Comparison of ENCODE assay signal across 25 mouse cellular contexts in genomic region chr2:6536372-6536771, GRCm38 (mm10).
A peak's percentile ranks its signal among the peaks of the same experiment; 100 is the strongest.
DNase-seq lines count a peak whose midpoint lies in the region; ATAC-seq and TF ChIP-seq lines count a peak whose summit lies in the region.
"Had no signal": no experiment of that assay in that cellular context is flagged by ENCODE, and none has a peak within 500 bp of the region (broad histone marks: within the 10 kb centered on the region; RNA-seq: fewer than 3 reads in every experiment).

No protein-coding gene starts in this region.

- no peak for TF ChIP-seq CTCF in liver, postnatal 0 days (IDR thresholded peaks at IDR 0.05; ENCODE audit: low read depth)
- no peak for TF ChIP-seq CTCF in MEL (IDR thresholded peaks at IDR 0.05 in 2 of 3, conservative IDR thresholded peaks at IDR 0.05 in 1 of 3; ENCODE audit: control insufficient read depth in 1 of 3, insufficient read depth in 1 of 3, low read depth in 2 of 3, low read length in 3 of 3, poor library complexity in 1 of 3, severe bottlenecking in 1 of 3)
- no peak for TF ChIP-seq CTCF in lung, adult 2 months (IDR thresholded peaks at IDR 0.05; ENCODE audit: insufficient read depth, low read length)

- DNase-seq in liver, embryonic 11.5 days (ENCODE audit: low spot score) = peak; percentile 20
- DNase-seq in liver, postnatal 0 days = no peak
- peak; percentile 11 for DNase-seq in MEL (ENCODE audit: low read depth, low spot score)
- no peak for DNase-seq in lung, adult 2 months
- DNase-seq: adrenal gland, postnatal 10 days; adrenal gland, postnatal 36 days; cerebellum, adult 18-20 months; cerebellum, adult 9-10 months; cerebellum, postnatal 14 days; gastrocnemius, postnatal 10 days; gastrocnemius, postnatal 36 days; heart, adult 2 months; heart, postnatal 14 days; heart, postnatal 4 days had no signal

- 61% methylated on average over 2 of the region's 2 CpGs for WGBS in liver, embryonic 11.5 days
- WGBS in liver, postnatal 0 days (ENCODE audit: insufficient replicate concordance) = 54% methylated on average over 2 of the region's 2 CpGs
- WGBS in lung, adult 2 months = 82% methylated on average over 2 of the region's 2 CpGs

- no peak overlapping the region for H3K4me3 ChIP-seq in liver, embryonic 11.5 days (ENCODE audit: low read depth, low read length)
- no peak overlapping the region for H3K4me3 ChIP-seq in liver, postnatal 0 days (ENCODE audit: low read depth, low read length)
- no peak overlapping the region for H3K4me3 ChIP-seq in MEL (ENCODE audit: control insufficient read depth in 1 of 2, insufficient read depth in 1 of 2, low read depth in 2 of 2, low read length in 2 of 2)
- H3K4me3 ChIP-seq in lung, adult 2 months (replicated peaks; ENCODE audit: extremely low read depth, low read depth, low read length) = no peak overlapping the region
- H3K4me3 ChIP-seq: embryonic facial prominence, embryonic 12.5 days; embryonic facial prominence, embryonic 15.5 days; forebrain, embryonic 12.5 days; heart, adult 2 months; heart, embryonic 10.5 days; heart, embryonic 13.5 days had no signal

- no peak for TF ChIP-seq RAD21 in MEL (IDR thresholded peaks at IDR 0.05; ENCODE audit: low read depth, low read length)

- H3K79me2 ChIP-seq in MEL (ENCODE audit: control insufficient read depth, insufficient read depth, low read length, poor library complexity) = no peaks in the 10 kb centered on the region

- TF ChIP-seq EP300 in liver, postnatal 0 days (IDR thresholded peaks at IDR 0.05; ENCODE audit: low read depth) = no peak
- TF ChIP-seq EP300 in MEL (IDR thresholded peaks at IDR 0.05; ENCODE audit: low read depth in 1 of 2, low read length in 2 of 2) = no peak

- no peaks in the 10 kb centered on the region for H3K27me3 ChIP-seq in liver, embryonic 11.5 days (replicated peaks; ENCODE audit: control insufficient read depth, insufficient read depth, low read length)
- H3K27me3 ChIP-seq in liver, postnatal 0 days (ENCODE audit: insufficient read depth, low read length) = no peaks in the 10 kb centered on the region
- H3K27me3 ChIP-seq in MEL (ENCODE audit: control insufficient read depth in 1 of 2, insufficient read depth in 2 of 2, low read length in 2 of 2) = no peaks in the 10 kb centered on the region
- H3K27me3 ChIP-seq: embryonic facial prominence, embryonic 12.5 days; embryonic facial prominence, embryonic 15.5 days; forebrain, embryonic 12.5 days; heart, embryonic 13.5 days had no signal

- ATAC-seq in liver, embryonic 11.5 days (replicated peaks; ENCODE audit: low FRiP score) = no peak
- ATAC-seq in liver, postnatal 0 days = no peak
- peak; percentile 37; the same call in 1 of the 2 replicates for ATAC-seq in common myeloid progenitor, adult 5-6 weeks (replicated peaks; ENCODE audit: low read depth, poor library complexity, severe bottlenecking)
- ATAC-seq in erythroid progenitor cell, adult 5-6 weeks (replicated peaks; ENCODE audit: low FRiP score, poor library complexity, severe bottlenecking) = no peak
- ATAC-seq: activated CD4-positive, CD25-positive, alpha-beta regulatory T cell, adult 4 months; CD4-positive, CD25-positive, alpha-beta regulatory T cell, adult 4 months; forebrain, embryonic 16.5 days had no signal

- H3K27ac ChIP-seq in liver, embryonic 11.5 days (ENCODE audit: low read depth, low read length) = no peak overlapping the region
- no peak overlapping the region for H3K27ac ChIP-seq in liver, postnatal 0 days (ENCODE audit: low read depth)
- H3K27ac ChIP-seq in MEL (ENCODE audit: control insufficient read depth, low read depth, low read length) = no peak overlapping the region
- H3K27ac ChIP-seq: embryonic facial prominence, embryonic 12.5 days; embryonic facial prominence, embryonic 15.5 days; forebrain, embryonic 12.5 days; heart, adult 2 months; heart, embryonic 10.5 days; heart, embryonic 13.5 days; hindbrain, embryonic 14.5 days had no signal

- no peak overlapping the region for H3K9ac ChIP-seq in liver, embryonic 11.5 days (ENCODE audit: low read depth, low read length)
- H3K9ac ChIP-seq in liver, postnatal 0 days (replicated peaks) = no peak overlapping the region
- no peak overlapping the region for H3K9ac ChIP-seq in MEL (ENCODE audit: control insufficient read depth, low read depth, low read length, poor library complexity, severe bottlenecking)
- H3K9ac ChIP-seq: embryonic facial prominence, embryonic 12.5 days; embryonic facial prominence, embryonic 15.5 days; forebrain, embryonic 12.5 days; heart, embryonic 13.5 days; hindbrain, embryonic 14.5 days had no signal

- H3K36me3 ChIP-seq in liver, embryonic 11.5 days (ENCODE audit: control insufficient read depth, insufficient read depth, low read length) = no peaks in the 10 kb centered on the region
- H3K36me3 ChIP-seq in liver, postnatal 0 days (replicated peaks; ENCODE audit: insufficient read depth, low read length) = no peaks in the 10 kb centered on the region
- no peaks in the 10 kb centered on the region for H3K36me3 ChIP-seq in MEL (ENCODE audit: control insufficient read depth in 1 of 2, insufficient read depth in 2 of 2, low read length in 2 of 2)
- H3K36me3 ChIP-seq: embryonic facial prominence, embryonic 12.5 days; embryonic facial prominence, embryonic 15.5 days; heart, embryonic 10.5 days had no signal

- H3K4me1 ChIP-seq in liver, embryonic 11.5 days (replicated peaks; ENCODE audit: control insufficient read depth, insufficient read depth, low read length) = no peaks in the 10 kb centered on the region
- no peaks in the 10 kb centered on the region for H3K4me1 ChIP-seq in liver, postnatal 0 days (ENCODE audit: insufficient read depth)
- no peaks in the 10 kb centered on the region for H3K4me1 ChIP-seq in MEL (ENCODE audit: control insufficient read depth in 1 of 2, insufficient read depth in 2 of 2, low read length in 2 of 2)
- no peaks in the 10 kb centered on the region for H3K4me1 ChIP-seq in lung, adult 2 months (ENCODE audit: control insufficient read depth, insufficient read depth, low read length)
- H3K4me1 ChIP-seq: embryonic facial prominence, embryonic 12.5 days; embryonic facial prominence, embryonic 15.5 days; forebrain, embryonic 12.5 days had no signal

- H3K9me3 ChIP-seq in liver, embryonic 11.5 days (ENCODE audit: control insufficient read depth, low read length) = no peaks in the 10 kb centered on the region
- no peaks in the 10 kb centered on the region for H3K9me3 ChIP-seq in liver, postnatal 0 days (ENCODE audit: low read length)
- no peaks in the 10 kb centered on the region for H3K9me3 ChIP-seq in MEL (replicated peaks; ENCODE audit: insufficient read depth, low read length)
- H3K9me3 ChIP-seq: embryonic facial prominence, embryonic 12.5 days; embryonic facial prominence, embryonic 15.5 days; forebrain, embryonic 12.5 days; heart, embryonic 10.5 days; heart, embryonic 13.5 days had no signal

- H3K4me2 ChIP-seq in liver, embryonic 11.5 days = no peak overlapping the region
- no peak overlapping the region for H3K4me2 ChIP-seq in liver, postnatal 0 days (ENCODE audit: low read depth, low read length)
- H3K4me2 ChIP-seq: embryonic facial prominence, embryonic 12.5 days; embryonic facial prominence, embryonic 15.5 days; forebrain, embryonic 12.5 days; heart, embryonic 13.5 days; hindbrain, embryonic 14.5 days had no signal

- no peak for TF ChIP-seq POLR2A in MEL (IDR thresholded peaks at IDR 0.05; ENCODE audit: control insufficient read depth in 1 of 2, insufficient read depth in 1 of 2, low read depth in 1 of 2, low read length in 2 of 2, poor library complexity in 1 of 2)
- no peak for TF ChIP-seq POLR2A in lung, adult 2 months (IDR thresholded peaks at IDR 0.05; ENCODE audit: borderline replicate concordance, extremely low read depth, low read depth, low read length)

TF ChIP-seq in MEL, 35 proteins besides CTCF, POLR2A, EP300 and RAD21:
- TF ChIP-seq CHD1 (IDR thresholded peaks at IDR 0.05; ENCODE audit: low read depth, low read length) (no peak), MXI1 (IDR thresholded peaks at IDR 0.05; ENCODE audit: low read depth, low read length) (no peak), GATA1 (IDR thresholded peaks at IDR 0.05; ENCODE audit: low read depth, low read length) (0 out of 2 replicates have a peak, but pooled peaks have one; percentile 5)

Comparison
In these comparisons a context has a peak if more than half of its experiments do, and no peak if none do; other contexts are left out.
1. DNase-seq: peak in liver, embryonic 11.5 days (single experiment) and MEL (single experiment); none in liver, postnatal 0 days (single experiment) and lung, adult 2 months (single experiment).